Comparison of ENCODE assay signal across 26 mouse cellular contexts in the genomic region with DNA sequence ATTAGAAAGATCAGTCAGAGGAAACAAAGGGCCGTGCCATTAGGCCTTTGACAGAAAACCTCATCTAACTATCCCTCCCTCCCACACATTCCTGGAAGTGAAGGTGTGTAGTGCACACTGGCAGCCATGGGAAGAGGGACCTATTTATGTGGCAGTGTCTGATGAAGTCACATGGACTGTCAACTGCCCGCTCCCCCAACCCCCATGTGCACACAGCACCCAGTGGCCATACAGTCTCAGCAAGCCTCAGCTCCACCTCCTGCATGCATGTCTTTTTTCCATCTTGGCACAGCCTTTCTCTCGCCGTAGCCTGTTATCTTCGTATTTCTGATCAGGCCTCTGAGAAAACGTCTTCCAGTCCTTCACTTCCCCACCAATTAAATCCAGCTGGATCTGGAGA.
"Had no signal": no experiment of that assay in that cellular context is flagged by ENCODE, and none has a peak within 500 bp of the region (broad histone marks: within the 10 kb centered on the region; RNA-seq: fewer than 3 reads in every experiment).

No protein-coding gene starts in this region.

- H3K27ac ChIP-seq: embryonic facial prominence, embryonic 10.5 days; embryonic facial prominence, embryonic 12.5 days; embryonic facial prominence, embryonic 13.5 days; embryonic facial prominence, embryonic 15.5 days; forebrain, embryonic 10.5 days; forebrain, embryonic 12.5 days; forebrain, embryonic 13.5 days; forebrain, embryonic 15.5 days; gastrocnemius, adult 2 months; heart, adult 2 months had no signal

- ATAC-seq: forebrain, embryonic 13.5 days; forebrain, embryonic 14.5 days; forebrain, embryonic 15.5 days; forebrain, embryonic 16.5 days; forebrain, postnatal 0 days had no signal

- H3K4me2 ChIP-seq: embryonic facial prominence, embryonic 12.5 days; embryonic facial prominence, embryonic 13.5 days; embryonic facial prominence, embryonic 15.5 days; forebrain, embryonic 12.5 days; forebrain, embryonic 13.5 days; forebrain, embryonic 15.5 days had no signal

- H3K4me1 ChIP-seq: embryonic facial prominence, embryonic 10.5 days; embryonic facial prominence, embryonic 12.5 days; embryonic facial prominence, embryonic 13.5 days; embryonic facial prominence, embryonic 15.5 days; forebrain, embryonic 10.5 days; forebrain, embryonic 12.5 days; forebrain, embryonic 13.5 days; forebrain, embryonic 15.5 days had no signal

- H3K27me3 ChIP-seq: embryonic facial prominence, embryonic 12.5 days; embryonic facial prominence, embryonic 13.5 days; embryonic facial prominence, embryonic 15.5 days; forebrain, embryonic 12.5 days; forebrain, embryonic 13.5 days; forebrain, embryonic 15.5 days had no signal

- H3K9ac ChIP-seq: embryonic facial prominence, embryonic 12.5 days; embryonic facial prominence, embryonic 13.5 days; embryonic facial prominence, embryonic 15.5 days; forebrain, embryonic 12.5 days; forebrain, embryonic 13.5 days; forebrain, embryonic 15.5 days; forebrain, postnatal 0 days had no signal

- H3K4me3 ChIP-seq: embryonic facial prominence, embryonic 10.5 days; embryonic facial prominence, embryonic 12.5 days; embryonic facial prominence, embryonic 13.5 days; embryonic facial prominence, embryonic 15.5 days; erythroblast, embryonic 14.5 days; forebrain, embryonic 10.5 days; forebrain, embryonic 12.5 days; forebrain, embryonic 13.5 days; forebrain, embryonic 15.5 days; gastrocnemius, adult 2 months; heart, adult 2 months had no signal

- H3K9me3 ChIP-seq: embryonic facial prominence, embryonic 10.5 days; embryonic facial prominence, embryonic 12.5 days; embryonic facial prominence, embryonic 13.5 days; embryonic facial prominence, embryonic 15.5 days; forebrain, embryonic 10.5 days; forebrain, embryonic 12.5 days; forebrain, embryonic 13.5 days; forebrain, embryonic 15.5 days had no signal

- H3K36me3 ChIP-seq: embryonic facial prominence, embryonic 10.5 days; embryonic facial prominence, embryonic 12.5 days; embryonic facial prominence, embryonic 13.5 days; embryonic facial prominence, embryonic 15.5 days; forebrain, embryonic 10.5 days; forebrain, embryonic 12.5 days; forebrain, embryonic 15.5 days had no signal

- DNase-seq: cerebellum, adult 8-10 months; cerebellum, adult 9-10 months; cerebellum, adult 9-11 months; cerebellum, postnatal 10 days; cerebellum, postnatal 14 days; cerebellum, postnatal 25 days; cerebellum, postnatal 36 days; embryo, embryonic 11 days; forebrain, postnatal 0 days; gastrocnemius, adult 2 months; gastrocnemius, postnatal 10 days; gastrocnemius, postnatal 14 days; gastrocnemius, postnatal 25 days; gastrocnemius, postnatal 36 days; heart, adult 2 months had no signal
